Mouse (Mus musculus) adrenal gland, postnatal 10 days (tissue): ENCODE results near the gene Nos1. TPM values are rescaled to one million over a fixed set of nuclear protein-coding genes. Genes with fewer than 3 reads are reported as not detected.
A peak's percentile ranks its signal among the peaks of the same experiment; 100 is the strongest.

Source experiments
- DNase-seq: peaks from one replicate; pipeline ENCODE4 v3.0.0; 2021; ENCODE audit warnings: mixed read lengths
- total RNA-seq, 2 experiments: library from RNA; stranded (reverse); gene quantifications; 2 replicates each; pipeline ENCODE4 v1.2.3; 2021

The Nos1 gene
- total RNA-seq, 2 experiments from 2014 or later = 1.0 to 4.2 TPM

GRCm38 (mm10) chr5:118002059-118002458, 221.2 kb downstream of the Nos1 start:
- DNase-seq = peak; percentile 80

DNA sequence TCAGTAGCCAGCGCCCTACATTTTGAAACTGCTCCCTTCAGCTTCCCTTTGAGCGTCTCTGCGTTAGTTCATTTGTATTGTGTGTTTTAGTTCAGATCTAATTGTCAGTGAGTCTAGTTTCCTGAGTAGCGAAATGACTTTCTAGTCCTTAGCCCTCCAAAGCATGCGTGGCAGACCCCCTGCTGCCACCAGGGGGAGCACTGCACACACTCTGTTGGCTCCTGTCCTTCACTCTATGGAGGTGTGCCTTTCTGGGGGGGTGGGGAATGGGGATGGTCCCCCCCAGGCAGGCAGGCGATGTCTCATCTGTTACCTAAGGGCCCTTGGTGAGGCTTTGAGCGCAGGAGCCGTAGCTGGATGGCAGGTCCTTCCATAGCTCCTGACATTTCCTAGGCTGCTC, 223.8 kb downstream of the Nos1 start:
- peak; percentile 82 for DNase-seq

GRCm38 (mm10) chr5:118005728-118006127, 224.9 kb downstream of the Nos1 start:
- DNase-seq = peak; percentile 74

- DNase-seq = peak; percentile 58
Measured at GRCm38 (mm10) chr5:118008344-118008743, 227.5 kb downstream of the Nos1 start.

Other genes starting within 250 kb of the Nos1 start
- gene Fbxo21, start 195.7 kb downstream of the Nos1 start, total RNA-seq = 100 to 1,000 TPM; 114 to 115 TPM
- gene Tesc, start 246.7 kb downstream of the Nos1 start, total RNA-seq = 10 to 100 TPM; 54.4 to 61.5 TPM